Comparison of ENCODE assay signal across 15 mouse cellular contexts in the genomic region with DNA sequence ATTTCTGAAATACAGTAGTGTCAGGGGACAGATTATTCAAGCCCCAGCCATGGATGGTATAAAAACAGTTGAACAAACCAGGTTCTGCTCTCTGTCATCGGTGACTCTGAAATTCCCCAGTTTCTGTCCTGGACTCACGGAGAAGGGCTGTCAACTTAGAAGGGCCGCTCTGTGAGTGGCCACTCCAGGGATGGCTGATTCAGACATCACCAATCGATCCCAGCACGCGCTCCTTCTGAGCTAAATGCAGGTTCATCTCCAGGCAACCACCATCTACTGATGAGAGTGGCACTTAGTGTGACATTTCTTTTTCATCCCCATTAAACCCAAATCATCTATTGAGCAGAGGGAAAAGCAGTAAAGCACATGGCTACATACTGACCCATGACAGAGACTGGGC. TPM values are rescaled to one million over a fixed set of nuclear protein-coding genes. Genes with fewer than 3 reads are reported as not detected.
DNase-seq lines count a peak whose midpoint lies in the region; ATAC-seq lines count a peak whose summit lies in the region.
"Had no signal": no experiment of that assay in that cellular context is flagged by ENCODE, and none has a peak within 500 bp of the region (broad histone marks: within the 10 kb centered on the region; RNA-seq: fewer than 3 reads in every experiment).

No protein-coding gene starts in this region.

- no peak overlapping the region for H3K9ac ChIP-seq in heart, embryonic 12.5 days
- no peak overlapping the region for H3K9ac ChIP-seq in neural tube, embryonic 11.5 days (ENCODE audit: low read length)
- no peak overlapping the region for H3K9ac ChIP-seq in limb, embryonic 11.5 days (ENCODE audit: low read length)
- H3K9ac ChIP-seq: forebrain, embryonic 13.5 days; heart, embryonic 15.5 days; liver, embryonic 14.5 days; neural tube, embryonic 12.5 days had no signal

- no peaks in the 10 kb centered on the region for H3K27me3 ChIP-seq in heart, embryonic 12.5 days (replicated peaks)
- H3K27me3 ChIP-seq in neural tube, embryonic 11.5 days (ENCODE audit: control insufficient read depth, insufficient read depth, low read length): no peaks in the 10 kb centered on the region
- no peaks in the 10 kb centered on the region for H3K27me3 ChIP-seq in limb, embryonic 11.5 days (ENCODE audit: control insufficient read depth, insufficient read depth, low read length)
- H3K27me3 ChIP-seq: CH12.LX; forebrain, embryonic 13.5 days; heart, embryonic 15.5 days; neural tube, embryonic 12.5 days had no signal

- DNase-seq in heart, adult 8-10 months (ENCODE audit: low spot score): no peak
- DNase-seq in neural tube, embryonic 11.5 days (ENCODE audit: low spot score): peak; percentile 57
- DNase-seq in neural tube, embryonic 10.5 days (ENCODE audit: extremely low spot score, low spot score): no peak
- DNase-seq in limb, embryonic 11.5 days (ENCODE audit: low spot score): peak; percentile 70
- peak; percentile 70 for DNase-seq in testis, postnatal 10 days (ENCODE audit: low spot score)
- DNase-seq in B cell, adult 2 months: no peak
- DNase-seq in thymus, postnatal 25 days: no peak

- no peak overlapping the region for H3K27ac ChIP-seq in heart, embryonic 12.5 days (ENCODE audit: poor library complexity, severe bottlenecking)
- H3K27ac ChIP-seq in neural tube, embryonic 11.5 days (ENCODE audit: low read depth, low read length): no peak overlapping the region
- H3K27ac ChIP-seq in limb, embryonic 11.5 days (replicated peaks; ENCODE audit: low read depth, low read length): no peak overlapping the region
- H3K27ac ChIP-seq: forebrain, embryonic 13.5 days; heart, embryonic 15.5 days; liver, embryonic 14.5 days; neural tube, embryonic 12.5 days had no signal

- 33% methylated on average over 6 of the region's 6 CpGs for WGBS in heart, embryonic 12.5 days
- WGBS in neural tube, embryonic 11.5 days: 45% methylated on average over 6 of the region's 6 CpGs
- 46% methylated on average over 6 of the region's 6 CpGs for WGBS in limb, embryonic 11.5 days

- H3K4me3 ChIP-seq in heart, embryonic 12.5 days: no peak overlapping the region
- no peak overlapping the region for H3K4me3 ChIP-seq in neural tube, embryonic 11.5 days (ENCODE audit: low read depth, low read length)
- no peak overlapping the region for H3K4me3 ChIP-seq in limb, embryonic 11.5 days (ENCODE audit: low read depth, low read length)
- H3K4me3 ChIP-seq: forebrain, embryonic 13.5 days; heart, embryonic 15.5 days; neural tube, embryonic 12.5 days had no signal

- peaks cover 9% of the 10 kb centered on the region for H3K4me1 ChIP-seq in heart, embryonic 12.5 days (replicated peaks)
- peaks cover 11% of the 10 kb centered on the region for H3K4me1 ChIP-seq in neural tube, embryonic 11.5 days (ENCODE audit: control insufficient read depth, insufficient read depth, low read length)
- H3K4me1 ChIP-seq in limb, embryonic 11.5 days (ENCODE audit: control insufficient read depth, insufficient read depth, low read length): no peaks in the 10 kb centered on the region
- H3K4me1 ChIP-seq: heart, embryonic 15.5 days had no signal

- no peak for ATAC-seq in heart, embryonic 12.5 days (ENCODE audit: insufficient number of reproducible peaks, low FRiP score)
- no peak for ATAC-seq in neural tube, embryonic 11.5 days (ENCODE audit: insufficient read depth, low FRiP score, low TSS enrichment)
- ATAC-seq in limb, embryonic 11.5 days (ENCODE audit: insufficient number of reproducible peaks, low FRiP score, low TSS enrichment, low read depth): no peak
- ATAC-seq: forebrain, embryonic 13.5 days had no signal

- no peaks in the 10 kb centered on the region for H3K36me3 ChIP-seq in heart, embryonic 12.5 days
- H3K36me3 ChIP-seq in neural tube, embryonic 11.5 days (ENCODE audit: control insufficient read depth, insufficient read depth, low read length): no peaks in the 10 kb centered on the region
- no peaks in the 10 kb centered on the region for H3K36me3 ChIP-seq in limb, embryonic 11.5 days (ENCODE audit: control insufficient read depth, insufficient read depth, low read length)
- H3K36me3 ChIP-seq: heart, embryonic 15.5 days; neural tube, embryonic 12.5 days had no signal

- no peaks in the 10 kb centered on the region for H3K9me3 ChIP-seq in heart, embryonic 12.5 days (replicated peaks)
- H3K9me3 ChIP-seq in neural tube, embryonic 11.5 days (ENCODE audit: control insufficient read depth, low read length): no peaks in the 10 kb centered on the region
- H3K9me3 ChIP-seq in limb, embryonic 11.5 days (ENCODE audit: control insufficient read depth, low read length): no peaks in the 10 kb centered on the region
- H3K9me3 ChIP-seq: forebrain, embryonic 13.5 days; heart, embryonic 15.5 days; neural tube, embryonic 12.5 days had no signal

- H3K4me2 ChIP-seq in heart, embryonic 12.5 days: peak overlapping the region; percentile 39
- H3K4me2 ChIP-seq in neural tube, embryonic 11.5 days (ENCODE audit: low read depth): no peak overlapping the region
- no peak overlapping the region for H3K4me2 ChIP-seq in limb, embryonic 11.5 days (ENCODE audit: low read depth, severe bottlenecking)
- H3K4me2 ChIP-seq: forebrain, embryonic 13.5 days; heart, embryonic 15.5 days; neural tube, embryonic 12.5 days had no signal

RNA-seq across cellular contexts. Expression of a gene that starts 7.8 kb away (rescaled TPM):
- 0.26 TPM in 1 of 2 replicates, not detected in the other for polyA plus RNA-seq in heart, embryonic 12.5 days (2016; fragmentation: Nextera tagmentation; extraction: Ambion mirVana)
- total RNA-seq in heart, adult 8-10 months (2022): not detected
- 17.9 and 18.4 TPM in 2 replicates for polyA plus RNA-seq in neural tube, embryonic 11.5 days (2014; fragmentation: Nextera tagmentation; extraction: Ambion mirVana)
- polyA plus RNA-seq in limb, embryonic 11.5 days (2014; fragmentation: Nextera tagmentation; extraction: Ambion mirVana): 0.12 and 0.52 TPM in 2 replicates
- total RNA-seq: CH12.LX; layer of hippocampus, adult 8-10 months had no signal
- polyA plus RNA-seq: heart, embryonic 15.5 days; liver, embryonic 14.5 days; urinary bladder, adult 2 months had no signal

Comparison
In these comparisons a context has a peak if more than half of its experiments do, and no peak if none do; other contexts are left out.
1. DNase-seq: peak in neural tube, embryonic 11.5 days (single experiment), limb, embryonic 11.5 days (single experiment) and testis, postnatal 10 days (single experiment); none in heart, adult 8-10 months (single experiment), neural tube, embryonic 10.5 days (single experiment), B cell, adult 2 months (0 of 2) and thymus, postnatal 25 days (single experiment).
2. RNA of a gene that starts 7.8 kb away (polyA plus RNA-seq): 17.9 to 18.4 TPM in neural tube, embryonic 11.5 days; 0.12 to 0.52 TPM in limb, embryonic 11.5 days and 0.26 TPM in heart, embryonic 12.5 days; every median in the first group is over 10 times any median in the second.